Mouse (Mus musculus): ENCODE results near the gene Tuba1c. TPM values are rescaled to one million over a fixed set of nuclear protein-coding genes. Genes with fewer than 3 reads are reported as not detected.
A peak's percentile ranks its signal among the peaks of the same experiment; 100 is the strongest.
"Not testable (repeated sequence)": the region's sequence is repeated elsewhere in the genome, so short reads cannot be mapped to it uniquely, and the experiment has no call there.

Gene Tuba1c
- total and polyA plus RNA-seq, 2 experiments from 2014 or later, result 16.4 to 24.9 TPM

GRCm38 (mm10) chr15:99074019-99074599, 44.4 kb downstream of the Tuba1c start, which contains the start of gene Troap:
Gene Troap, plus strand, starts transcription at chr15:99074575.
- Histone ChIP-seq H3K27ac (ENCODE audit: low read depth, low read length) (peak within 1 kb of the TSS; percentile 95), H3K9me3 (ENCODE audit: low read length) (no peaks in the 10 kb centered on the region), H3K36me3 (ENCODE audit: insufficient read depth) (no peaks in the 10 kb centered on the region), H3K4me3 (ENCODE audit: low read depth, low read length) (peak within 1 kb of the TSS; percentile 56), H3K4me1 (ENCODE audit: insufficient read depth) (peaks cover 11% of the 10 kb centered on the region; the same call in 1 of the 2 replicates), H3K27me3 (ENCODE audit: insufficient read depth, low read length) (no peaks in the 10 kb centered on the region), H3K9ac (peak within 1 kb of the TSS; percentile 86), H3K4me2 (ENCODE audit: low read depth) (peak within 1 kb of the TSS; percentile 98)
- no peak for TF ChIP-seq CTCF (IDR thresholded peaks at IDR 0.05; ENCODE audit: low read depth)
- WGBS, result 25% methylated on average over 9 of the region's 9 CpGs
- ATAC-seq (peak; percentile 11), DNase-seq (no peak)

GRCm38 (mm10) chr15:99074600-99075333, 45.1 kb downstream of the Tuba1c start:
- H3K9me3 ChIP-seq (ENCODE audit: low read length), result no peaks in the 10 kb centered on the region
- no peaks in the 10 kb centered on the region for H3K36me3 ChIP-seq (ENCODE audit: insufficient read depth)
- H3K4me2 ChIP-seq (ENCODE audit: low read depth), result peak overlapping the region; percentile 98
- WGBS, result 1% methylated on average over 44 of the region's 44 CpGs
- H3K27me3 ChIP-seq (ENCODE audit: insufficient read depth, low read length), result no peaks in the 10 kb centered on the region
- ATAC-seq, result peak; percentile 98
- H3K27ac ChIP-seq (ENCODE audit: low read depth, low read length), result peak overlapping the region; percentile 95
- H3K4me1 ChIP-seq (ENCODE audit: insufficient read depth), result peaks cover 11% of the 10 kb centered on the region; the same call in 1 of the 2 replicates
- H3K9ac ChIP-seq, result peak overlapping the region; percentile 86
- no peak for TF ChIP-seq CTCF (IDR thresholded peaks at IDR 0.05; ENCODE audit: low read depth)
- H3K4me3 ChIP-seq (ENCODE audit: low read depth, low read length), result peak overlapping the region; percentile 56
- DNase-seq, result peak; percentile 98

- not testable (repeated sequence) for H3K9ac ChIP-seq; H3K27me3 ChIP-seq (ENCODE audit: insufficient read depth, low read length); H3K27ac ChIP-seq (ENCODE audit: low read depth, low read length); H3K9me3 ChIP-seq (ENCODE audit: low read length); H3K4me3 ChIP-seq (ENCODE audit: low read depth, low read length); ATAC-seq; H3K4me2 ChIP-seq (ENCODE audit: low read depth); H3K36me3 ChIP-seq (ENCODE audit: insufficient read depth)
- peak; percentile 62 for DNase-seq
- peaks cover 11% of the 10 kb centered on the region; the same call in 1 of the 2 replicates for H3K4me1 ChIP-seq (ENCODE audit: insufficient read depth)
- WGBS, result 100% methylated on average over 3 of the region's 3 CpGs
Observed at GRCm38 (mm10) chr15:99076011-99076410, 46.3 kb downstream of the Tuba1c start.

- no peak for DNase-seq
- Histone ChIP-seq H3K4me3 (ENCODE audit: low read depth, low read length) (no peak overlapping the region), H3K4me2 (ENCODE audit: low read depth) (no peak overlapping the region), H3K9ac (no peak overlapping the region), H3K36me3 (ENCODE audit: insufficient read depth) (no peaks in the 10 kb centered on the region), H3K9me3 (ENCODE audit: low read length) (no peaks in the 10 kb centered on the region), H3K4me1 (ENCODE audit: insufficient read depth) (peaks cover 11% of the 10 kb centered on the region; the same call in 1 of the 2 replicates), H3K27ac (ENCODE audit: low read depth, low read length) (no peak overlapping the region), H3K27me3 (ENCODE audit: insufficient read depth, low read length) (no peaks in the 10 kb centered on the region)
- no peak for TF ChIP-seq CTCF (IDR thresholded peaks at IDR 0.05; ENCODE audit: low read depth)
- no peak for ATAC-seq
- 83% methylated on average over 15 of the region's 15 CpGs for WGBS
Observed at GRCm38 (mm10) chr15:99078181-99078910, 48.7 kb downstream of the Tuba1c start.

GRCm38 (mm10) chr15:99079804-99080203, 50.1 kb downstream of the Tuba1c start:
- no peak for DNase-seq
- Histone ChIP-seq H3K4me2 (ENCODE audit: low read depth) (no peak overlapping the region), H3K9me3 (ENCODE audit: low read length) (no peaks in the 10 kb centered on the region), H3K27ac (ENCODE audit: low read depth, low read length) (no peak overlapping the region), H3K36me3 (ENCODE audit: insufficient read depth) (no peaks in the 10 kb centered on the region), H3K9ac (no peak overlapping the region), H3K4me1 (ENCODE audit: insufficient read depth) (0 out of 2 replicates have a peak, but pooled peaks cover 6% of the 10 kb centered on the region), H3K4me3 (ENCODE audit: low read depth, low read length) (no peak overlapping the region), H3K27me3 (ENCODE audit: insufficient read depth, low read length) (peaks cover 14% of the 10 kb centered on the region; the same call in 1 of the 2 replicates)
- WGBS, result 89% methylated on average over 3 of the region's 3 CpGs
- TF ChIP-seq CTCF (IDR thresholded peaks at IDR 0.05; ENCODE audit: low read depth), result peak; percentile 24; the same call in 1 of the 2 replicates
- no peak for ATAC-seq

- DNase-seq (no peak), ATAC-seq (no peak)
- 93% methylated on average over 12 of the region's 12 CpGs for WGBS
- no peak overlapping the region for H3K9ac ChIP-seq
- no peaks in the 10 kb centered on the region for H3K36me3 ChIP-seq (ENCODE audit: insufficient read depth)
- H3K4me1 ChIP-seq (ENCODE audit: insufficient read depth), result no peaks in the 10 kb centered on the region
- H3K27ac ChIP-seq (ENCODE audit: low read depth, low read length), result no peak overlapping the region
- H3K27me3 ChIP-seq (ENCODE audit: insufficient read depth, low read length), result peaks cover 38% of the 10 kb centered on the region
- H3K4me3 ChIP-seq (ENCODE audit: low read depth, low read length), result no peak overlapping the region
- no peaks in the 10 kb centered on the region for H3K9me3 ChIP-seq (ENCODE audit: low read length)
- no peak for TF ChIP-seq CTCF (IDR thresholded peaks at IDR 0.05; ENCODE audit: low read depth)
- no peak overlapping the region for H3K4me2 ChIP-seq (ENCODE audit: low read depth)
Observed at GRCm38 (mm10) chr15:99082322-99082721, 52.6 kb downstream of the Tuba1c start.

Data from forebrain, postnatal 0 days (tissue).